Mouse (Mus musculus) midbrain, embryonic 15.5 days (tissue): ENCODE measurements around the gene Cd70. TPM values are rescaled to one million over a fixed set of nuclear protein-coding genes. Genes with fewer than 3 reads are reported as not detected.
A peak's percentile ranks its signal among the peaks of the same experiment; 100 is the strongest.

Experiments used
- ATAC-seq: fragments of 200-750 bp; cut with Nextera tagmentation; replicated peaks from 2 replicates; pipeline ENCODE4 v1.8.0; 2017; ENCODE audit warnings: moderate TSS enrichment
- H3K27ac ChIP-seq: fragments of 300-500 bp; sonication (generic); 2 replicates; pipeline ENCODE4 v1.5.1; 2015; ENCODE audit warnings: mild to moderate bottlenecking, inconsistent platforms
- H3K27me3 ChIP-seq: fragments of 300-500 bp; sonication (generic); replicated peaks from 2 replicates; pipeline ENCODE4 v1.6.1; 2015; ENCODE audit warnings: inconsistent platforms
- H3K36me3 ChIP-seq: fragments of 300-500 bp; sonication (generic); replicated peaks from 2 replicates; pipeline ENCODE4 v1.6.1; 2015; ENCODE audit warnings: inconsistent platforms
- H3K4me1 ChIP-seq: fragments of 300-500 bp; sonication (generic); 2 replicates; pipeline ENCODE4 v1.6.1; 2015; ENCODE audit warnings: inconsistent platforms
- H3K4me2 ChIP-seq: fragments of 300-500 bp; sonication (generic); 2 replicates; pipeline ENCODE4 v1.6.1; 2015; ENCODE audit warnings: inconsistent platforms, mild to moderate bottlenecking, moderate library complexity
- H3K4me3 ChIP-seq: fragments of 300-500 bp; sonication (generic); 2 replicates; pipeline ENCODE4 v1.5.1; 2015; ENCODE audit warnings: mild to moderate bottlenecking, inconsistent platforms
- H3K9ac ChIP-seq: fragments of 300-500 bp; sonication (generic); 2 replicates; pipeline ENCODE4 v1.6.1; 2015; ENCODE audit warnings: mild to moderate bottlenecking, inconsistent platforms
- H3K9me3 ChIP-seq: fragments of 300-500 bp; sonication (generic); 2 replicates; pipeline ENCODE4 v1.6.1; 2016; ENCODE audit warnings: inconsistent platforms
- WGBS: fragments of 180-500 bp; shearing (Covaris S2); methylation state at CpG from one replicate; pipeline ENCODE4 v1.1.7; 2015; ENCODE audit warnings: mixed read lengths; 5-methylcytosine and 5-hydroxymethylcytosine counted together
- polyA plus RNA-seq: library from polyadenylated mRNA; unstranded; fragments of >200 nt; fragmentation: Nextera tagmentation; extraction: Ambion mirVana; gene quantifications from 2 replicates; pipeline ENCODE4 v1.2.1, GENCODE M21; 2015

Cd70 gene
- polyA plus RNA-seq, 1 experiment from 2014 or later, result 1.2 TPM

DNA sequence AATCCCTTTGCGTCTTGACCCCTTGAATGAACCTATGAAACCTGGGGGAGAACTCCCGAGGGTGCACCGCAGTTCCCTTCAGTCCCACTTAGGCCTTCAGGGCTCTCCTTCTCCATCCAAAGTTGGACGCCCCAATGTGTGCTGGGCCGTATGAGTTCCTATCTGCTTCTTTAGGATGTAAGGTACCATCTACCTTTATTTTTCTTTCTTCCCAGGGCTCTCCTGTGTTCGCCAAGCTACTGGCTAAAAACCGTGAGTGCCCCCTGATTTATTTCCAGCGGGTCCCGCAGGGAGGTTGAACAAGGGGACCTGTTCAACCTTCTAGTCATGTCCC, 43.6 kb downstream of the Cd70 start:
- Histone ChIP-seq H3K27me3 (no peaks in the 10 kb centered on the region), H3K9ac (peak overlapping the region; percentile 57; the same call in 1 of the 2 replicates), H3K4me3 (peak overlapping the region; percentile 75), H3K27ac (no peak overlapping the region), H3K4me1 (peaks cover 15% of the 10 kb centered on the region), H3K4me2 (peak overlapping the region; percentile 83), H3K36me3 (no peaks in the 10 kb centered on the region), H3K9me3 (no peaks in the 10 kb centered on the region)
- ATAC-seq, result no peak
- WGBS, result 8% methylated on average over 9 of the region's 9 CpGs

DNA sequence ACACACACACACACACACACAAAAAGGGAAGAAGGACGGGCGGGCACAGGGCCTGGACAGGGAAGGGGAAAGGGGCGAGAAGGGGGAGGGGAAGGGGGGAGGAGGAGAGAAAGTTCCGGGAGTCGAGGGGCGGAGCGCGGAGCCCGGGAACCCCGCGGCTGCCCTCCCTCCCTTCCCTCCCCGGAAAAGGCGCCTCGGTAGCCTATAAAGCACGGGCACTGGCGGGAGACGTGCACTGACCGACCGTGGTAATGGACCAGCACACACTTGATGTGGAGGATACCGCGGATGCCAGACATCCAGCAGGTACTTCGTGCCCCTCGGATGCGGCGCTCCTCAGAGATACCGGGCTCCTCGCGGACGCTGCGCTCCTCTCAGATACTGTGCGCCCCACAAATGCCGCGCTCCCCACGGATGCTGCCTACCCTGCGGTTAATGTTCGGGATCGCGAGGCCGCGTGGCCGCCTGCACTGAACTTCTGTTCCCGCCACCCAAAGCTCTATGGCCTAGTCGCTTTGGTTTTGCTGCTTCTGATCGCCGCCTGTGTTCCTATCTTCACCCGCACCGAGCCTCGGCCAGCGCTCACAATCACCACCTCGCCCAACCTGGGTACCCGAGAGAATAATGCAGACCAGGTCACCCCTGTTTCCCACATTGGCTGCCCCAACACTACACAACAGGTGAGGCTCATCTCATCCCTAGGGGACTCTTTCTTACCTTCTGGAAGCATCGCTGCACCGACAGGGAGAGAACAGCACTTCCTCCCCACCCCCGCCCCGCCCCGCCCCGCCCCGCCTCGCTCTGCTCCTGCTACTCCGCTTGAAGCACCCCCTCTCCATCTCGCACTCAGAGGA, 44.2 kb downstream of the Cd70 start, which contains the start of gene Tnfsf9:
Gene Tnfsf9 (plus strand): TSS at position 145 of the 854 bp plus-strand sequence.
- Histone ChIP-seq H3K4me2 (peak within 1 kb of the TSS; percentile 83), H3K9me3 (no peaks in the 10 kb centered on the region), H3K4me3 (peak within 1 kb of the TSS; percentile 75), H3K4me1 (peaks cover 15% of the 10 kb centered on the region), H3K27ac (0 out of 2 replicates have a peak within 1 kb of the TSS, but pooled peaks have one; percentile 56), H3K27me3 (no peaks in the 10 kb centered on the region), H3K36me3 (no peaks in the 10 kb centered on the region), H3K9ac (peak within 1 kb of the TSS; percentile 57)
- under 1% methylated on average over 54 of the region's 61 CpGs for WGBS
- peak; percentile 85 for ATAC-seq

DNA sequence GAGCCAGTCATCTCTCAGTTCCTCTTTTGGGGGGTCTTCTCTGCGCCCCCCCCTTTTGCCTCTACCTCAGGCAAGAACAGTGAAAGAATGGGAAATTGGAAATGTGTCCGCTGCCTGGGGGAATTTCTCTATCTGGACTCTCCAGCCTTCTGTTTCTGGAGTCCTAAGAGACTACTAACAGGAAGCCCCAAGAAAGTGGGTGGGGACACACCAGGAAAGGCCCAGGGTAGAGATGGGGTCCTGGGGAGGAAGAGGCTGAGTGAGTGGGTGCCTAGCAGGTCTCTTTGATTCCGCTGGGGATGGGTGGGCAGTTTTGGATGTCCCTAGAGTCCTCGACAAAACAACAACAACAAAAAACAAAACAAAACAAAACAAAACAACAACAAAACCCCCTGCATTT, 45.1 kb downstream of the Cd70 start:
- Histone ChIP-seq H3K4me2 (peak overlapping the region; percentile 83), H3K36me3 (no peaks in the 10 kb centered on the region), H3K27me3 (no peaks in the 10 kb centered on the region), H3K9ac (no peak overlapping the region), H3K4me1 (peaks cover 15% of the 10 kb centered on the region), H3K27ac (no peak overlapping the region), H3K9me3 (no peaks in the 10 kb centered on the region), H3K4me3 (peak overlapping the region; percentile 75)
- ATAC-seq, result peak; percentile 8
- WGBS, result 49% methylated on average over 4 of the region's 4 CpGs

DNA sequence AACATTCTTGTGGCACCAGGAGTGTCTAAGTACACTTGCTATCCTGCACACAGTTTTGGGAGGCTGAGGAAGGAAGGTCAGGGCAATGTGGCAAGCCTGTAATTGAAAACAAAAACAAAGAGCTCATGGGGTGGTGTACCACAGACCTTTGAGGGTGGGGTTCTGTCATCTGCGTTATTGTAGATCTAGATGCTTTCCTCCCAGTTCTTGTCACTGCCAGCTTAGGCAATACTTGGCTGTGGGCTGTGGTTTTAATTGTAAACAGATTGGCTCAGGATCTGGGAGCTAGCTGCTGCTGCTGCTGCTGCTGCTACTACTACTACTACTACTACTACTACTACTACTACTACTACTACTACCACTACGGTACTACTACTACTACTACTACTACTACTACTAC, 47.3 kb downstream of the Cd70 start:
- no peaks in the 10 kb centered on the region for H3K9me3 ChIP-seq
- no peak overlapping the region for H3K4me2 ChIP-seq
- H3K36me3 ChIP-seq, result no peaks in the 10 kb centered on the region
- peaks cover 15% of the 10 kb centered on the region for H3K4me1 ChIP-seq
- H3K9ac ChIP-seq, result no peak overlapping the region
- 89% methylated on average over 2 of the region's 2 CpGs for WGBS
- no peaks in the 10 kb centered on the region for H3K27me3 ChIP-seq
- H3K4me3 ChIP-seq, result no peak overlapping the region
- H3K27ac ChIP-seq, result no peak overlapping the region
- no peak for ATAC-seq

DNA sequence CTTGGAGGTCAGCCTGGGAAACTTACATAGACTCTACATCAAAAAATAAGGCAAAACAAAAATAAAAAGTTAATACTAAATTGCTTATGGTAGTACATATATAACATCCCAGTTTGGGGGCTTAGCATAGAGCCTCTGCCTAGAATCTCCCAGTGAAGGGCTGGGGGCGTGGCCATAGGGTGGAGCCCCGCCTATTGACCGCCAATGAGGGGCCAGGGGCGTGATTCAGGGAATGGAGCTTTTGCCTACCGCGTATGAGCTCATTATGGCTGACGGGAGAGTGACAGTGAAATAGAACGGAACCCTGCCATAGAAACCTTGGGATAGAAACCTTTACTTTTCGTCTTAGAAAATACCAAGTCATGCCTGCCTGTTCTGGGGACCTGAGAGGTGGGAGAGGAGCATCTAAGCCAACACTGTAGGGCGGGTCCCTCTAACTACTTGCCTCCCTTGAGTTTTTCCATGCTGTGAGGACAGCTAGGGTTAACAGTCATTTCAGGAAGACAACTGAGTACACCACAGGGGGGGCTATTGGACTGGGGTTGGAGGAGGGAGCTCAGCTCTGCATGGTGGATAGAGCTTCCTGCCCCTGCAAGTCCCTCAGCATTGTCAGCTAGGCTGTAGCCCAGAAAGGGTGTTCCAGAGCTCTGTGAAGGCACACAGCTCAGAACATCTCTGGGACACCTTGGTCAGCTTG, 49.8 kb downstream of the Cd70 start:
- Histone ChIP-seq H3K9me3 (no peaks in the 10 kb centered on the region), H3K4me3 (no peak overlapping the region), H3K27ac (no peak overlapping the region), H3K4me2 (no peak overlapping the region), H3K36me3 (no peaks in the 10 kb centered on the region), H3K4me1 (peaks cover 11% of the 10 kb centered on the region), H3K27me3 (0 out of 2 replicates have a peak, but pooled peaks cover 3% of the 10 kb centered on the region), H3K9ac (no peak overlapping the region)
- WGBS, result 8% methylated on average over 10 of the region's 10 CpGs
- ATAC-seq, result no peak

DNA sequence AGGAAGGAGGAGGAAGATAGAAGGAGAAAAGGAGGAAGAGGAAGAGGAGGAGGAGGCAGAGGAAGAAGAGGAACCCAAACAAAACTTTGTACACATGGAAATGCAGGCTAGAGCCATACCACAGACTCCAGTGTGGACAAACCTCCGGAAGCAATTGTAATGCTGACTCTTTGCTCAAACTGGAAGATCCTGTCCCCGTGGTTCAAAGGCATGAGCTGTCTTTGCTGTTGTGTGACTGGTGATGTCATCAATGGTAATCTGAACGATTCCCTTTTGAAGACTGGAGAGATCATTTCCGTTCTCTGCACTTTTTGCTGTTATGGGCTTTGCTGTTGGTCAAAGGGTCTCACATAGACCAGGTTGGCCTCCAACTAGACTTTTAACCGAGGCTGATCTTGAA, 51.3 kb downstream of the Cd70 start:
- no peak overlapping the region for H3K9ac ChIP-seq
- WGBS, result 86% methylated on average over 5 of the region's 5 CpGs
- peaks cover 8% of the 10 kb centered on the region for H3K4me1 ChIP-seq
- no peak overlapping the region for H3K4me2 ChIP-seq
- H3K9me3 ChIP-seq, result no peaks in the 10 kb centered on the region
- no peak for ATAC-seq
- no peak overlapping the region for H3K27ac ChIP-seq
- 0 out of 2 replicates have a peak, but pooled peaks cover 3% of the 10 kb centered on the region for H3K27me3 ChIP-seq
- H3K4me3 ChIP-seq, result no peak overlapping the region
- H3K36me3 ChIP-seq, result no peaks in the 10 kb centered on the region

DNA sequence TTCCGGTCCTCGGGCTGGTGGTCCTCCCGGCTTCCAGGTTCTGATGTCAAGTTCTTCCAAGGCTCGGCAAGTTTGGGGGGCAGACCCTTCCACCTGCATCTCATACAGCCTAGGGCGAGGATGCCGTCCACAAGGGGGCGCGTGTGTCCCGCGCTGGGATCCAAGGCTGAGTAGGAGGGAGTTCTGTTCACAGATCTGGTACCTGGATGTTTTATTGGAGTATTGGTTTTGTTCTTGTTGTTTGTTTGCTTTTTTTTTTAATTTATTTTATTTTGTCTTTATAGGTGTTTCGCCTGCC, 53.0 kb downstream of the Cd70 start:
- peak; percentile 87 for ATAC-seq
- Histone ChIP-seq H3K27me3 (peaks cover 3% of the 10 kb centered on the region; the same call in 1 of the 2 replicates), H3K4me2 (peak overlapping the region; percentile 37), H3K4me3 (peak overlapping the region; percentile 12; the same call in 1 of the 2 replicates), H3K27ac (no peak overlapping the region), H3K9ac (no peak overlapping the region), H3K36me3 (no peaks in the 10 kb centered on the region), H3K4me1 (peaks cover 8% of the 10 kb centered on the region), H3K9me3 (no peaks in the 10 kb centered on the region)
- WGBS, result 1% methylated on average over 11 of the region's 11 CpGs

Other genes with a start within 250 kb of the Cd70 start
- 103 and 106 TPM in 2 replicates for gene Mllt1, start 214.4 kb downstream of the Cd70 start, polyA plus RNA-seq
- gene Acer1, start 167.7 kb downstream of the Cd70 start, polyA plus RNA-seq, result not detected in 2 replicates
- gene Clpp, start 159.5 kb downstream of the Cd70 start, polyA plus RNA-seq, result 180 and 188 TPM in 2 replicates
- gene Alkbh7, start 152.4 kb downstream of the Cd70 start, polyA plus RNA-seq, result 53.2 and 57.1 TPM in 2 replicates
- gene Pspn, start 149.8 kb downstream of the Cd70 start, polyA plus RNA-seq, result 0.68 and 0.83 TPM in 2 replicates
- gene Gtf2f1, start 138.5 kb downstream of the Cd70 start, polyA plus RNA-seq, result 76.8 TPM in 2 replicates
- 0.43 and 0.73 TPM in 2 replicates for gene Gm17949, start 138.3 kb downstream of the Cd70 start, polyA plus RNA-seq
- 29.9 and 30.5 TPM in 2 replicates for gene Khsrp, start 118.3 kb downstream of the Cd70 start, polyA plus RNA-seq
- gene Slc25a41, start 108.1 kb downstream of the Cd70 start, polyA plus RNA-seq, result not detected in 2 replicates
- 1.5 and 2.0 TPM in 2 replicates for gene Crb3, start 90.7 kb downstream of the Cd70 start, polyA plus RNA-seq
- gene Slc25a23, start 89.9 kb downstream of the Cd70 start, polyA plus RNA-seq, result 42.5 TPM in 2 replicates
- 5.8 TPM in 2 replicates for gene Dennd1c, start 71.3 kb downstream of the Cd70 start, polyA plus RNA-seq
- 388 and 395 TPM in 2 replicates for gene Tubb4a, start 62.0 kb downstream of the Cd70 start, polyA plus RNA-seq
- gene Tnfsf9, start 44.5 kb downstream of the Cd70 start, polyA plus RNA-seq, result 7.4 and 8.1 TPM in 2 replicates
- not detected in 2 replicates for gene Tnfsf14, start 44.4 kb upstream of the Cd70 start, polyA plus RNA-seq
- gene C3, start 78.4 kb upstream of the Cd70 start, polyA plus RNA-seq, result 2.2 TPM in 2 replicates
- 22.7 and 23.1 TPM in 2 replicates for gene Gpr108, start 98.7 kb upstream of the Cd70 start, polyA plus RNA-seq
- 9.6 and 10.5 TPM in 2 replicates for gene Trip10, start 99.7 kb upstream of the Cd70 start, polyA plus RNA-seq
- gene Vav1, start 129.3 kb upstream of the Cd70 start, polyA plus RNA-seq, result 1.5 and 1.6 TPM in 2 replicates
- 3.9 and 4.5 TPM in 2 replicates for gene Adgre1, start 208.9 kb upstream of the Cd70 start, polyA plus RNA-seq